Mouse (Mus musculus) cortical plate, adult 2 months (tissue): ENCODE data around the gene Ghsr.

Experiments used
- CTCF ChIP-seq: fragments of 200-500 bp; IDR thresholded peaks from 2 replicates; pipeline ENCODE4 v1.5.1; 2011; ENCODE audit warnings: mild to moderate bottlenecking, control low read depth, low read length; ENCODE audit not compliant: insufficient read depth; ENCODE audit errors: extremely low read depth
- POLR2A ChIP-seq: fragments of 200-500 bp; IDR thresholded peaks from 2 replicates; pipeline ENCODE4 v1.6.1; 2011; ENCODE audit warnings: mild to moderate bottlenecking, low read length, control low read depth; ENCODE audit not compliant: insufficient read depth; ENCODE audit errors: extremely low read depth

GRCm38 (mm10) chr3:27411286-27411685, 40.1 kb downstream of the Ghsr start:
- TF ChIP-seq CTCF, result no peak
- no peak for TF ChIP-seq POLR2A
